Mouse (Mus musculus): Measurements from ENCODE around the gene Txndc8. TPM values are rescaled to one million over a fixed set of nuclear protein-coding genes. Genes with fewer than 3 reads are reported as not detected.

Gene Txndc8
- not detected for polyA plus RNA-seq (2014; fragmentation: Illumina TruSeq; extraction: RNeasy Lipid Tissue Mini Kit (QIAGEN cat#74804); ENCODE audit: insufficient read depth, low read depth, low replicate concordance)

GRCm38 (mm10) chr4:58009024-58009423, at the start of gene Txndc8:
Gene Txndc8, minus strand, starts transcription at chr4:58009124.

GRCm38 (mm10) chr4:57956029-57956960, 52.6 kb downstream of the Txndc8 start, which contains the start of gene Txn1:
Gene Txn1, minus strand, starts transcription at chr4:57956411.

Other genes starting within 250 kb of the Txndc8 start
- 3.8 TPM for gene D630039A03Rik, start 92.8 kb downstream of the Txndc8 start, polyA plus RNA-seq (2014; fragmentation: Illumina TruSeq; extraction: RNeasy Lipid Tissue Mini Kit (QIAGEN cat#74804); ENCODE audit: insufficient read depth, low read depth, low replicate concordance)
- 397 TPM for gene Txn1, start 52.7 kb downstream of the Txndc8 start, polyA plus RNA-seq (2014; fragmentation: Illumina TruSeq; extraction: RNeasy Lipid Tissue Mini Kit (QIAGEN cat#74804); ENCODE audit: insufficient read depth, low read depth, low replicate concordance)
- gene Svep1, start 197.7 kb upstream of the Txndc8 start, polyA plus RNA-seq (2014; fragmentation: Illumina TruSeq; extraction: RNeasy Lipid Tissue Mini Kit (QIAGEN cat#74804); ENCODE audit: insufficient read depth, low read depth, low replicate concordance), result 4.3 TPM